Mouse (Mus musculus): ENCODE measurements around the gene Cacnb4.

Cacnb4 gene

GRCm38 (mm10) chr2:52676023-52676912 lies at the start of gene Cacnb4:
Gene Cacnb4, minus strand, starts transcription at chr2:52676831.
- peak; percentile 74 for DNase-seq

GRCm38 (mm10) chr2:52720231-52721025 lies 43.8 kb upstream of the Cacnb4 start:
- no peak for DNase-seq

GRCm38 (mm10) chr2:52717076-52717475 lies 40.4 kb upstream of the Cacnb4 start:
- DNase-seq, result no peak

DNA sequence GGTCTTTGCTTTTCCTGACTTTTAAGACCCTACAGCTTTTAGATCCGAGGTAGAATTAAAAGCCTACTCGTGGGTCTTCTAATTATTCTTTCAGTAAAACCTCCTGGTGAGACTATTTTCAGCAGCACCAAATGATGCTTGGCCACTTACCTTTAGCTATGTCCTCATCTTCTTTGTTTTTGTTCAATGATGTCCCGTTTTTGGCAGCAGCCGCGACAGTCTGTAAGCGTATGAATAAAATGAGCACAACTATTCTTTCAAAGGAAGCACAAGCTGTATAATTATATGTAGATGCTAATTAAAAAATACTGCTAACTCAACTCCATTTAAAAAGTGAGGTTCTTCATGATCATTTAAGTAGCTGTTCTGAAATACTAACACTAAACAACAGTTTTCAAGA lies 38.9 kb upstream of the Cacnb4 start:
- DNase-seq, result no peak

DNA sequence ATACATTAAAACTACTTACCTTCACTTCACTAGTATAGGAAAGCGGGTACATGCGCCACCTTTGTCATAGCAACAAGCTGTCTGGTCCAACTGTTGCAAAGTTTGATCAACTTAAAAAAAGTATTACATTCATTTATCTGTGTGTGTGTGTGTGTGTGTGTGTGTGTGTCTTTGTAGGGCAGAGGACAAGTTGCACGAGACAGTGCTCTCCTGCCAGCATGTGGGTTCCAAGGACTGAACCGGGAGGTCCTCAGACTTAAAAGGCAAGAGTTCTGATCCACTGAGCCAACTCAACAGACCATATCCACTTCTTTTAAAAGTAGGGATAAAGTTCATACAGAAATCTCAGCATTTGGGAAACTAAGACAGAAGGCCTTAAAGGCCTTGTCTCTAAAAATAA lies 37.5 kb upstream of the Cacnb4 start:
- no peak for DNase-seq

- DNase-seq, result no peak
These were observed 34.2 kb upstream of the Cacnb4 start for GRCm38 (mm10) chr2:52710804-52711203.

DNA sequence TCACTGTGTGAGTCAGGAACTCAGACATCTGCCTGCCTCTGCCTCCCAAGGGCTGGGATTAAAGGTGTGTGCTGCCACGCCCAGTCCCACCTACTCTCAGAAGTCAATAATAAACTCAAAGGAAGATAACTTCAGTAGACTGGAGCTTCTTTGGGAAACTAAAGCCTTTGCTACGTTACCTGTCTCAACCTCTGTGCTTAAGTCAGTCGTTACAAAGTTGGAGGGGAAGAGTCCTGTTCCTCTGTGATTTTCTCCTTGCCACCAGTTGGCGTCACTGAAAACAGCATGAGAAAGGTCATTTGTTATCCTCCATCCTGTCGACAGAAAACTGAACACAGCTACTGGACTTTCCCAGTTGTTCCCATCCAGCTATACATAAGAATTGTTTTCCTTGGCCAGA lies 32.8 kb upstream of the Cacnb4 start:
- DNase-seq, result no peak

DNA sequence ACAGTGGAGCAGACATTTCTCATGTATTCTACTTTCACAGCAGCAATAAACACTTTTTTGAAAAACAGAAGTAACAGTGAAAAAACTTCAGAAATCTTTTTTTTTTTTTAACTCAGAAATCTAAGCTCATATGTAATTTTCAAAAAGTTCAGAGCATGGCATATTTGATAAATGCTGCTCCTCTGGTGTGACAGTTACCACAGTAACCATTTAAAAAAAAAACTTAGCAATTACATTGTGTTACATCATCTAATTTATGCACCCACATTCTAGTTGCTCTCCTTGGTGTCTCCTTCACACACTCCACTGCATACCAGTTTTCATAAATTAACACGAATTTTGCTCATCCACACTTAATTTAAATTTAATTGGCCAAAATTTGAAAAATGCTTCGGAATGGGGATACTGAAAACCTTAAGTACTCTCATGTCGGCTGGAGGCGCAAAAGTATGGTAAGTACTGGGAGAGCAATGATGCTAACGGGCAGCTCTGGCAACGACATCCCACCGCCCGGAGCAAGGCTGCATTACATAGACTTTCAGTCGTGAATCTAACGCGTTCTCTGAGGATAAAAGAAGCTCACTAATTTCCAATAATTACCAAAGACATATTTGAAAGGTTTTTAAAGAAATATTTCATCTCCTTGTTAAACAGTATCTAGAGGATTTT lies 24.9 kb upstream of the Cacnb4 start:
- DNase-seq, result no peak

DNA sequence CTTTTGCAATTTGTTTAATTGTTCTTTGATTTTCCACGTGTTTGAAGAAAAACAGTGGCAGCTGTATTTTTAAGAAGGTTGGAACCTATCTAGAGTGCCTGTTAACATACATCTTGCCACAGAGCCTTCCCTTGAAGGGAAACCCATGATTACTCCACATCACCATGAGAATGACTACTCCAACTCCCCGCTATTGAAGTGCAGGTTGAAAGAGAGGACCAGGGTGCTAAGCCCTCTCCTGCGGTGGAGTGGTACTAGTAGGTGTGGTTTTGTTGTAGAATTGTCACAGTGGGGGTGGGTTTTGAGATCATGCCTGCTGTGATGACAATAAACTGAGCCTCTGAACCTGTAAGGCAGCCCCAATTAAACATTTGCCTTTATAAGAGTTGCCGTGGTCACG lies 23.7 kb upstream of the Cacnb4 start:
- DNase-seq, result no peak

- DNase-seq, result no peak
These were observed 18.0 kb upstream of the Cacnb4 start for GRCm38 (mm10) chr2:52694604-52695003.

- DNase-seq, result no peak
These were observed 15.1 kb upstream of the Cacnb4 start for GRCm38 (mm10) chr2:52691745-52692144.

DNA sequence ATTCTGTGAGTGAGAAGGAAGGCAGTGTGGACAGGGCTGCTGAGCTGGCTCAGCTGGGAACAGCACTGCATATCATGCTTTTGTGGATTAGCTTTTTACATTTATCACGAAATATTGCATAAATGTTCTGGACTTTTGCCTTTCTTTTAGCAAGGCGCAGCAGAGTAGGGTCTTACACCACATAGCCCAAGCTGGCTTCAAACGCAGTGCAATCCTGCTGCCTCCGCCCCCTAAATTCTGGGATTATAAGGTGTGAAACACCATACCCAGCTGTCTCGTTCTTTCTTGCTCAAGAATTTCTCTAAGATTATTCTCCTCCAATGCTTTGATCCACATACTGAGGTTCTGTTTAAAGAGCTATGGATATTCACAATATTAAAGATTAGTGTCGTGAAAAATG lies 10.0 kb upstream of the Cacnb4 start:
- DNase-seq, result no peak

DNA sequence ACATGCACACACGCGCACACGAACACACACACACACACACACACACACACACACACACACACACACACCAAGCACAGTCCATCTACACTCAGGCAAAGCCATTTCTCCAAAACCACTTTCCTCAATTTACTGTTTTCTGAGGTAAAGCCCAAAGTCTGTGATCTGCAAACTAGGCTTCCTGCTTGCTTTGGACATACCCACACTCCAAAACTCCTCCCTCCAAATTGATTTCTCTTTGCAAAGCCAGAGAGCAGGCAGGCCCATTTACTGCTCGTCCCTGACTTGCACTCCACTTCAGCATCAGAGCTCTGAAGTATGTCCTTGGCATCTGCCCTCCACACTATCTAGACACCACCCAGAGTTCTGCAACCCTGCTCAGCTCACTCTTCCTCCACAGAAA lies 958 bp upstream of the Cacnb4 start:
- no peak for DNase-seq

GRCm38 (mm10) chr2:52676913-52677303 lies 277 bp upstream of the Cacnb4 start:
- DNase-seq, result peak; percentile 35

DNA sequence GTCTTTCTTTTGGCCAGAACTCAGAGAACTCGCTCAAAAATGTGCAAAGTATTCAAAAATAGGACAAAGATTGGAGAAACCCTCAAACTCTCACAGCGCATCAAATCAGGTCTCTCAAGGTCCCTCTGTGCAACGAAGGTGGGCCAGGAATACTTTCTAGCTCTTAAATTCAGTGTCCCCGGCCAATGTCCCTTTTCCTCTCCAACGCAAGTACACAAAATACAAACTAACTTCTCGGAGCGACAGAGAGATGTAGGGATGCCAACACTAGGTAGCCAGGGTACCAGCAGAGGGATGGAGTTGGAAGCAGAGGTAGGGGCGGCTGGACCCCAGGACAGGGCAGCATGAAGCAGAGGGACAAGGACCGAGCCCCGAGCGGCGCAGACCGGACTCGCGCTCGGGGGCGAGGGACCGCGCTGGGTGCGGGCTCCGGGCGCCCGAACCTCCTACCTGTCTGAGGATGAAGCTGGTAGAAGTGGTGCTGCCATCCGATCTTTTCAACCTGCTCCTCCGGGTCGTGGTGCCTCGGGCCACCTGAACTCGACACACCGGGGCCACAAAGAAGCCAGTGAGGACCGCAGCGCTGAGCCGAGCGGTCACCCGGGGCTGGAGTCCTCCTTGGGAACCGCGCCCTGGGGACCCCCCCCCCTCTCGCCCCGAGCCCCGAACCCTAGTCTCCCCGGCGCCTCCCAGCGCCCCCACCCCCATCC lies 1.2 kb downstream of the Cacnb4 start:
- no peak for DNase-seq

GRCm38 (mm10) chr2:52674886-52675277 lies 1.7 kb downstream of the Cacnb4 start:
- DNase-seq, result peak; percentile 37

DNA sequence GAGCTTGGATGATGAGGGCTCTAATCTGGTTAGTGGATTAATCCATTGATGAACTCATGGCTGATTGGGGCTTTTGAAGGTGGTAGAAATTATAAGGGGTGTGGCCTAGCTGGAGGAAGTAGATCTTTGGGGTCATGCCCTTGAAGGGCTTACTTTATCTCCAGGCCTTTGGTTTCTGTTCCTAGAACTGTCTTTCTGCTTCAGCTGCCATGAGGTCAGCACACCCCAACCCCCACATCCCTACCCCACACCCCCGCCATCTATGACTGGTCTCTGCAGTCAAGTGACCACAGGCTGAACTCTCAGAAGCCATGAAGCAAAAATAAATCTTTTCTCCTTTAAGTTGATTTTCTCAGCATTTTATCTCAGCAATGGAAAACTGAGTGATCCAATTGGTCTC lies 3.5 kb downstream of the Cacnb4 start:
- no peak for DNase-seq

DNA sequence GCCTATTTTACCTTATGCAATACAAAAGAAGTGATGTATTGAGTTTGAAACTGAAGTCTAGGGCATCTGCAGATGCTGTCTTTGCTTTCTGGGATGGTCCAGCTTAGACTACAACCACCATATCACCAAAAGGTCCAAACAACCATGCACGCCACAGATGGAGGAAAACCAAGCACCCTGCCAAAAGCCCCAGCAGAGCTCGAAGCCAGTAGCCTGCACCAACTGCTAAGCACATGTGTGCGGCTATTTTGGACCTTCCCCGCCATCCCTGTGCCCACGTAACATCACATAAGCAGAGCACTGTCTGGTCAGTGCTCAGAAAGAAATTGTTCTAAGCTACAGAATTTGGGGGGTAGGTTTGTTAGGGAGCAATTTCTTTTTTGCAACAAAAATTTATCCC lies 5.9 kb downstream of the Cacnb4 start:
- DNase-seq, result peak; percentile 47

- DNase-seq, result no peak
These were observed 8.2 kb downstream of the Cacnb4 start for GRCm38 (mm10) chr2:52668480-52668879.

- no peak for DNase-seq
These were observed 19.9 kb downstream of the Cacnb4 start for GRCm38 (mm10) chr2:52656722-52657121.

- DNase-seq, result no peak
These were observed 22.1 kb downstream of the Cacnb4 start for GRCm38 (mm10) chr2:52654541-52654940.

- no peak for DNase-seq
These were observed 25.1 kb downstream of the Cacnb4 start for GRCm38 (mm10) chr2:52651547-52651946.

Measured in cerebellum, adult 11 months (tissue).